Mouse (Mus musculus) intestine, postnatal 0 days (tissue): ENCODE data around the gene Cav3. TPM values are rescaled to one million over a fixed set of nuclear protein-coding genes. Genes with fewer than 3 reads are reported as not detected.

Experiments used
- ATAC-seq: fragments of 200-750 bp; cut with Nextera tagmentation; 2 replicates; pipeline ENCODE4 v1.8.0; 2017; ENCODE audit warnings: mild to moderate bottlenecking, moderate TSS enrichment, moderate library complexity
- H3K27ac ChIP-seq: fragments of 300-500 bp; sonication (generic); 2 replicates; pipeline ENCODE4 v1.5.1; 2014; ENCODE audit warnings: mild to moderate bottlenecking, low read depth, low read length, moderate library complexity
- H3K27me3 ChIP-seq: fragments of 300-500 bp; sonication (generic); replicated peaks from 2 replicates; pipeline ENCODE4 v1.6.1; 2014; ENCODE audit warnings: low read length, mixed read lengths; ENCODE audit not compliant: control insufficient read depth, insufficient read depth
- H3K36me3 ChIP-seq: fragments of 300-500 bp; sonication (generic); 2 replicates; pipeline ENCODE4 v1.6.1; 2014; ENCODE audit warnings: mild to moderate bottlenecking, moderate library complexity; ENCODE audit not compliant: control insufficient read depth, insufficient read depth
- H3K4me1 ChIP-seq: fragments of 300-500 bp; sonication (generic); replicated peaks from 2 replicates; pipeline ENCODE4 v1.6.1; 2014; ENCODE audit warnings: antibody characterized with exemption, low read length, mixed read lengths; ENCODE audit not compliant: control insufficient read depth, insufficient read depth
- H3K4me2 ChIP-seq: fragments of 300-500 bp; sonication (generic); replicated peaks from 2 replicates; pipeline ENCODE4 v1.6.1; 2014; ENCODE audit warnings: low read depth, mild to moderate bottlenecking, moderate library complexity
- H3K4me3 ChIP-seq: fragments of 300-500 bp; sonication (generic); 2 replicates; pipeline ENCODE4 v1.5.1; 2014; ENCODE audit warnings: low read depth, low read length
- H3K9ac ChIP-seq: fragments of 300-500 bp; sonication (generic); 2 replicates; pipeline ENCODE4 v1.6.1; 2014; ENCODE audit warnings: mild to moderate bottlenecking, low read depth, low read length
- H3K9me3 ChIP-seq: fragments of 300-500 bp; sonication (generic); 2 replicates; pipeline ENCODE4 v1.6.1; 2016; ENCODE audit warnings: mixed run types; ENCODE audit not compliant: control insufficient read depth
- CTCF ChIP-seq: sonication (generic); IDR thresholded peaks from 2 replicates; pipeline ENCODE4 v1.5.1; 2016; ENCODE audit warnings: low read depth, mild to moderate bottlenecking, control low read depth, antibody characterized with exemption, moderate library complexity
- WGBS: fragments of 180-500 bp; shearing (Covaris S2); extraction: QIAGEN DNeasy Blood & Tissue Kit; methylation state at CpG from one replicate; pipeline ENCODE4 v1.1.7; 2014; 5-methylcytosine and 5-hydroxymethylcytosine counted together
- polyA plus RNA-seq: library from polyadenylated mRNA; unstranded; fragments of >200 nt; fragmentation: Nextera tagmentation; extraction: Ambion mirVana; gene quantifications from 2 replicates; pipeline ENCODE4 v1.2.1, GENCODE M21; 2015

Cav3 gene
- polyA plus RNA-seq, 1 experiment from 2014 or later = 4.9 TPM

DNA sequence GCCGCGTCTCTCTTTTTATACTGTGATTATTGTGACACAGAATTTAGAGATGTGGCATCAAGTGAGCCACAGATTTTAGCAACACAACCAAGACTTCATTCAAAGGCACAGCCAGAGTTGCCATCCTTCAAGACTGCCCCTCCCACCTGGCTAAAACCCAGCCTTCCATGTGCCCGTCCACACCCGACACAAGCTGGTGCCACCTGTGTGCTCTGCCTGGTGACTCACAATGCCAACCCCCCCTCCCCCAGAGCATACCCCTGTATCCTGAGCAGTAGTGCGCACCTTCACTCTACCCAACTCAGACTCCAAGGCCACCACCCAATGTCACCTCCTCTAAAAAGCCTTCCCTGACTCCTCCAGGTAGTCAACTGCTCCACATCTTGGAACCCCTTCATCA is 2.2 kb downstream of the Cav3 start:
- WGBS = 87% methylated on average over 5 of the region's 5 CpGs
- no peak for ATAC-seq
- Histone ChIP-seq H3K9me3 (no peaks in the 10 kb centered on the region), H3K4me1 (no peaks in the 10 kb centered on the region), H3K4me2 (no peak overlapping the region), H3K4me3 (no peak overlapping the region), H3K36me3 (no peaks in the 10 kb centered on the region), H3K9ac (no peak overlapping the region), H3K27ac (no peak overlapping the region), H3K27me3 (no peaks in the 10 kb centered on the region)
- no peak for TF ChIP-seq CTCF

DNA sequence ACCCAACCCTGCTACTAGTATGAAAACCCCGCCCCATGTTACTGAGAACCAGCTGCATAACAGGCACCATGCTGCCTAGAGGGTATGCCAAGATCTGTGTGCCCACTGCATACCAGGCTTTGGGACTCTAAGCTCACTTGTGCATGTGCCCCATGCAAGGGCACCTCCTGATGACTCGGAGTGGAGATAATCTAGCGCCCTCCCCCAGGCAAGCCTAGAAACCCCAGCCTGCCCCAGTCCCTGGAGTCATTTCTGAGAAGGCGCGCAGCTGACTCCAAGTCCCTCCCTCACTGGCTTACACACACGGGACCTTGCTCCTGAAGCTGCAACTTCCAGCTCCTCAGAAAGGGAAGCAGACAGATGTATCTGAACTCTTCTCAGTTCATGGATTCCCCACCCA is 4.0 kb downstream of the Cav3 start:
- Histone ChIP-seq H3K27ac (no peak overlapping the region), H3K9me3 (no peaks in the 10 kb centered on the region), H3K9ac (no peak overlapping the region), H3K4me2 (no peak overlapping the region), H3K27me3 (no peaks in the 10 kb centered on the region), H3K36me3 (no peaks in the 10 kb centered on the region), H3K4me1 (no peaks in the 10 kb centered on the region), H3K4me3 (no peak overlapping the region)
- TF ChIP-seq CTCF = no peak
- ATAC-seq = no peak
- WGBS = 79% methylated on average over 6 of the region's 6 CpGs

DNA sequence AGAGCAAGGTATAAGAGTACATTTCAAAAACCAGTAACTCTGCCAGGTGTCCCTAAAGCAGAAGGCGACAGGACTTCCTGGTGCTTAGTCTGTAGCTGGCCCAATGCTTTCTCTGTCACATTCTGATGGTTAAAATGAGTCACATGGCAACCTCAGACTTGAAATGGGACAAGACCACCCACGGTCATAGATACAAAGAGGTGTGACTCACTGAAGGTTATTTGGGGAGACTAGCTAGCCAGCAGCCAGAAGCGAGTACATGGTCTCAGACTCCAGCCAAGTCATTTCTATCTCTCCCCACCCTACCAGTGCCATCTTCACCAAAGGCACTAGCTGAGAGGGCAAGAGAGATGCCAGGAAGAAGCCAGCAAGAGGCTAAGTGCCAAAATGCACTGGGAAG is 6.1 kb downstream of the Cav3 start:
- Histone ChIP-seq H3K36me3 (no peaks in the 10 kb centered on the region), H3K4me3 (no peak overlapping the region), H3K4me1 (no peaks in the 10 kb centered on the region), H3K4me2 (no peak overlapping the region), H3K27ac (no peak overlapping the region), H3K27me3 (no peaks in the 10 kb centered on the region), H3K9me3 (no peaks in the 10 kb centered on the region), H3K9ac (no peak overlapping the region)
- no peak for ATAC-seq
- 83% methylated on average over 3 of the region's 3 CpGs for WGBS
- no peak for TF ChIP-seq CTCF

- no peak for TF ChIP-seq CTCF
- Histone ChIP-seq H3K4me1 (no peaks in the 10 kb centered on the region), H3K4me2 (no peak overlapping the region), H3K9ac (no peak overlapping the region), H3K36me3 (no peaks in the 10 kb centered on the region), H3K4me3 (no peak overlapping the region), H3K27me3 (no peaks in the 10 kb centered on the region), H3K27ac (no peak overlapping the region), H3K9me3 (no peaks in the 10 kb centered on the region)
- ATAC-seq = no peak
Observed at GRCm38 (mm10) chr6:112466001-112466400, 6.7 kb downstream of the Cav3 start.

- Histone ChIP-seq H3K9me3 (no peaks in the 10 kb centered on the region), H3K27me3 (no peaks in the 10 kb centered on the region), H3K4me2 (no peak overlapping the region), H3K4me3 (no peak overlapping the region), H3K27ac (no peak overlapping the region), H3K4me1 (no peaks in the 10 kb centered on the region), H3K9ac (no peak overlapping the region), H3K36me3 (no peaks in the 10 kb centered on the region)
- TF ChIP-seq CTCF = no peak
- ATAC-seq = no peak
- 73% methylated on average over 4 of the region's 4 CpGs for WGBS
Observed at GRCm38 (mm10) chr6:112471644-112472043, 12.3 kb downstream of the Cav3 start.

DNA sequence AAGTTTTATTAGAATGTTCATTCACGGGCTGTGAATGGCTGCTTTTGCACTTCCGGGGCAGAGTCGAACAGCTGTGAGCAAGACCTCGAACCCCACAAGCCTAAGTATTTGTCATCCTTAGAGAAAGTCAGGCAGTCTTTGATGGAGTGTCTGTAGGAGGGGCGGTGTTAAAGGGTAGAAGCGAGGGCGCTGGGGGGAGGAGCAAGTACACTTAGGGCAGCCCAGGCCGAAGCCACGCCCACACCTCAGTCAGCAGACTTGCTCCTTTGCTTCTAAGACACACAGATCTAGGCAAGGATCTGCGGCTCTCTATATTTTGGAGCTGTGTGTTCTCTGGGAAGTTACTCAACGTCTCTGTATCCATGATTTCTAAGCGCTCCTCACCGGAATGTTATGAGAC is 20.6 kb downstream of the Cav3 start:
- no peak for ATAC-seq
- H3K36me3 ChIP-seq = no peaks in the 10 kb centered on the region
- 0 out of 2 replicates have a peak overlapping the region, but pooled peaks have one; percentile 9 for H3K4me2 ChIP-seq
- H3K4me3 ChIP-seq = no peak overlapping the region
- no peak for TF ChIP-seq CTCF
- WGBS = 48% methylated on average over 13 of the region's 13 CpGs
- H3K9ac ChIP-seq = no peak overlapping the region
- H3K27me3 ChIP-seq = no peaks in the 10 kb centered on the region; the same call in 1 of the 2 replicates
- no peaks in the 10 kb centered on the region for H3K9me3 ChIP-seq
- H3K4me1 ChIP-seq = no peaks in the 10 kb centered on the region
- H3K27ac ChIP-seq = no peak overlapping the region

DNA sequence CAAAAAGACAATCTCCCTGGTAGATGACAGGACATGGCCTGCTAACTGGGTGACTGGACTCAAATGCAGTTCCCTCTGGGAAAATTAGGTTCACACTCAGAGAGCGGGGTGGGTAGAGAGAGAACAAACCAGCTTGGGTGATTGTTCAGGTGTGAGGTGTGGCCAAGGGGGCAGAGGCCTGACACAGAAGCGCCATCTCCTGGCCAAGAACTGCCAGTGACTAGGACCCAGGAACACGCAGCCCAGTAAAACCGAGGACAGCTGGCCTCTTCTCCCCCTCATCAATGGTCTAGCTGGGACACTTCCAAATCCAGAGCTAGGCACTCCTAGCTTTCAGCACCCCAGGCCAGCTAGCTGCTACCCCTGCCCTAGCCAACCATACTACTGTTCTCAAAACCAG is 25.0 kb downstream of the Cav3 start:
- 11% methylated on average over 4 of the region's 4 CpGs for WGBS
- no peak for ATAC-seq

More for the DNA sequence above, 25.0 kb downstream of the Cav3 start:
- Histone ChIP-seq H3K4me2 (no peak overlapping the region), H3K9ac (no peak overlapping the region), H3K27me3 (peaks cover 21% of the 10 kb centered on the region), H3K27ac (no peak overlapping the region), H3K4me3 (no peak overlapping the region), H3K9me3 (no peaks in the 10 kb centered on the region), H3K36me3 (no peaks in the 10 kb centered on the region), H3K4me1 (no peaks in the 10 kb centered on the region)
- TF ChIP-seq CTCF = peak; percentile 82
